Mouse (Mus musculus) ES-CJ7 (cell line): ENCODE measurements around the gene Tuba1a.
"Not testable (repeated sequence)": the region's sequence is repeated elsewhere in the genome, so short reads cannot be mapped to it uniquely, and the experiment has no call there.

ENCODE experiments used
- DNase-seq: peaks from one replicate; pipeline ENCODE4 v3.0.0; 2011; ENCODE audit warnings: low read depth, low spot score

Gene Tuba1a

GRCm38 (mm10) chr15:98928598-98929240 lies 24.8 kb downstream of the Tuba1a start:
- peak; percentile 95 for DNase-seq

DNA sequence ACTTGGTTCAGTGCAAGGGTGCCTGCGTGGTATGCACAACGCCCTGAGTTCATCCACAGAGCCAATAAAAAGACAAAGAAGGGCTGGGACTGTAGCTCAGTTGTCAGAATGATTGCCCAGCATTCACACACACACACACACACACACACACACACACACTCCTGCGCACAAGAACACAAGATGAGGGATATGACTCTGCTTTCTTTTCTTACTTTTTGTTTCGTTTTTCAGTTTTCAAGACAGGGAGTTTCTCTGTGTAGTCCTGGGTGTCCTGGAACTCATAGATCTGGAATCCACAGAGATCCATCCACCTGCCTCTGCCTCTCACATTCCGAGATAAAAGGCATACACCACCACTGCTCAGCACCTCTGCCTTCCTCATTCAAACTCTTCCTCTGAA lies 25.9 kb downstream of the Tuba1a start:
- no peak for DNase-seq

GRCm38 (mm10) chr15:98924682-98925081 lies 28.8 kb downstream of the Tuba1a start:
- DNase-seq = no peak

- no peak for DNase-seq
Observed at GRCm38 (mm10) chr15:98923031-98923537, 30.4 kb downstream of the Tuba1a start.

- DNase-seq = no peak
Observed at GRCm38 (mm10) chr15:98922581-98922980, 30.9 kb downstream of the Tuba1a start.

DNA sequence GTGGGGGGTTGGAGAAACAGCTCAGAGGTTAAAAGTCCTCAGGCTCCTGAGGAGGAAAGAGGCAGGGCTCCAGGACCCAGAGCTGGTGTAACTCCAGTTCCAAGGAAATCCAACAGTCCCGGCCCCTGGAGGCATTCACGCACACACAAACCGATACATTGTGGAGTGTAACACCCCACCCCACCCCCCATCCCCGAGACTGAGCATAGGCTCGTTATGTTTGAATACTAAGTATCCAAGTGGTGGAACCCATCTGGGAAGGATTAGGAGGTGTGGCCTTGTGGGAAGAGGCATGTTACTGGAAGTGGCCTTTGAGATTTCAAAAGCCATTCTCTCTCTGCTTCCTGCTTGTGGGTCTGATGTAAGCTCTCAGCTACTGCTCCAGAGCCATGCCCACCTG lies 32.0 kb downstream of the Tuba1a start:
- DNase-seq = peak; percentile 28

GRCm38 (mm10) chr15:98918499-98918895 lies 35.0 kb downstream of the Tuba1a start:
- DNase-seq = not testable (repeated sequence)

DNA sequence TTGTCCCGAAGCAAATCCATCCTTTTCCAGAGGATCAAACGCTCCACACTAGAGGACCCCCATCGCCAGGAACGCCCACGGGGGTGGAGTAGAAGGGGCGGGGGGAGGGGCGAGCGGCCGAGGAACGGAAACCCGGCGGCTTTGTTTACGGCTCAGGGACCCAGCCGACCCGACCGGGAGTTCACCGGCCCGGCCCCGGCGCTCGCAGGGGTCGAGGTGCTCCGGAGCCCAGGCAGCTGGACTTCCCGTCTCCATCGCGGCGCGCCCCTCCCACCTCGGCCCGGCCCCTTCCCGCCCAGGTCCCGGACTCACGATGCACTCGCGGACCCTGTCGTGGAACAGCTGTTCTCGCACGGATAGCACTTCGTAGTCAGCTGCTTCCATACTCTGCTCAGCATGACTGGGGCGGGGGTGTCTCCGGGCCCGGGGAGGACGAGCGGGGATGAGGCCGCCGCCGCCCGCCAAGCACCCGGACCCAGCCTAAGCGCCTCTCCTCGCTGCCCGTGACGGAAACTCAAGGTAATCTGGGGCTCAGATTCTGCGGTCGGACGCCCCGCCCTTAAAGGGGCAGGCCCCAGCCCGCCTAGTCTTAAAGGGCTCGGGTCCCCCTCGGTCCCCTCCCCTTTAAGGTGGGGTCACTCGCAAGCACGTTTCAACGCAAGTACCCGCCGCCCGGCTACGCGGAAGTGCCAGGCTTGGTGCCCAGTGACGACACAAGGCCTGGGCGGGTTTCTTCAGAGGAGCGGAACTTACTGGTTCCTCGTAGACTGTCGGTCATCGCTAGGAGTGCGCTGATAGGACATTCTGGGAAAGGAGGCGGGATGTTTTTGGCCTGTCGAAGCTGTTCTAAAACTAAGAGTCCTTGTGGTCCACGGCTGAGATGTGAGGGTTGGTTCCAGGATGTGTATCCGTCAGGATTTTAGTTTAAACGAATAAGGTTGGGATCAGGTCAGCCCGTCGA lies 35.7 kb downstream of the Tuba1a start, which contains the start of gene Lmbr1l:
Lmbr1l (minus strand) TSS at position 694 of the 961 bp plus-strand sequence.
- peak; percentile 100 for DNase-seq

DNA sequence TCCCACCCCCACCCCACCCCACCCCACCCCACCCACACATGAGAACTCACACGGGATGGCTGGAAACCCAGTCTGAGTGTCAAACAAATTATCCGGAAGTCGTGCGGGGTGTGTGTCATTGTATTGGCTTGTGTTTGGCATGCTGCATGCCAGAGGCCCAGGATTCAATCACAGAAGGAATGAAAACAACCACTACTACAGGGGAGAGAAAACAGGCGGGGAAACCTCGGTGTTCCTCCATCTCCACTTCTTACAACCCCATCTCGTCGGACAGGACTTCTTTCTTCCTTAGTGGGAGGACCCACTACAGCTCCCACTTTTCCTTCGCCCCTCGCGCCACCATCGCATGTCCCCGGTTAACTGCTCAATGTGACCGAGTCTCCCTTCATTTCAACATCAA lies 36.4 kb downstream of the Tuba1a start:
- no peak for DNase-seq

GRCm38 (mm10) chr15:98916016-98916415 lies 37.5 kb downstream of the Tuba1a start:
- DNase-seq = no peak

- no peak for DNase-seq
Observed at GRCm38 (mm10) chr15:98914903-98915302, 38.6 kb downstream of the Tuba1a start.

- peak; percentile 83 for DNase-seq
Observed at GRCm38 (mm10) chr15:98904692-98905091, 48.8 kb downstream of the Tuba1a start.

GRCm38 (mm10) chr15:98902600-98902999 lies 50.9 kb downstream of the Tuba1a start:
- DNase-seq = no peak

DNA sequence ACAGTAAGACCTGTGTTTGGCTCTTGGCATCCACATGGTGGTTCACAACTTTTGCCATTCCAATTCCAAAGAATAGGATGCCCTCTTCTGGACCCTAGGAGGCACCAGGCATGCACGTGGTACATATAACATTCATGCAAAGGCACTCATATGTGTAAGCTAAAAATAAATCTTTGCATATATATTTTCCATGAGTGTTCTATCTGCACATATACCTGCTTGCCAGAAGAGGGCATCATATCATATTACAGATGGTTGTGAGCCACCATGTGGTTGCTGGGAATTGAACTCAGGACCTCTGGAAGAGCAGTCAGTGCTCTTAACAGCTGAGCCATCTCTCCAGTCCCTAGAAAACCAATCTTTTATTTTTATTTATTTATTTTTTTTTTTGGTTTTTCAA lies 52.0 kb downstream of the Tuba1a start:
- DNase-seq = no peak
